Mouse (Mus musculus): ENCODE data around the gene Atp9a. TPM values are rescaled to one million over a fixed set of nuclear protein-coding genes. Genes with fewer than 3 reads are reported as not detected.
A peak's percentile ranks its signal among the peaks of the same experiment; 100 is the strongest.

The Atp9a gene
- total RNA-seq, 2 experiments from 2014 or later = 417 to 436 TPM

DNA sequence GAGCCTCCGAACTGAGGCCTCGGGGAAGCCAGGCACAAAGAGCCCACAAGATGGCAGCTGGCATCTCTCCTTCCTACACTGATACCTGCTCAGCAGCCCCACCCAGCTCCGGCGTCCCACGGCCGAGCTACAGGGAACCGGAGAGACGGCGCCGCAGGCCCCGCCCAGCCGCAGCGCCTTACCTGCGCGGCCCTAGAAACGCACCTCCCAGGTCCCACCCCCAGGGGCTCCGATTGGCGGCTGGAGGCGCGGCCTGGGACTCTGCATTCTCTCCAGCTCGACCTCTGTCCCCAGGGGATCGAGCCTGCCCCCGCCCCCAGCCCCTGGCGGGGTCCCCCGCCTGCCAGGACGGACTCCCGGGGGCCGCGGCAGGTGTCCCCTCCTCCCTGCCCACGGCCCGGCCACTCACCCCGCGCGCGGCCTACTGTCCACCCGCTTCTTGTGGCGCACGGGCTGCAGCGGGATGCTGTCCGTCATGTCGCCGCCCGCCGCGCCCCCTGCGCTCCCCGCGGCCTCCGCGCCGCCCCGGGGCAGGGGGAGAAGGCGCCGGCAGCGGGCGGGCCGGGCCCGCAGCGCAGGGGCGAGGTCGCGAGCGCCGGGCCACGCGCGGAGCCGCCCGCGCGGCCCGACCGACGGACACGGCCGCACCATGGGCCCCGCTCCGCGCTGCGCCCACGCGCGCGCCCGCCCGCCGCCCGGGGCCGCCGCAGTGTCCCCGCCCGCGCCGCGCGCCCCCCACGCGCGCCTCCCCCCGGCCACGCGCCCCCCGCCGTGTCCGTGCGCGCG, 743 bp downstream of the Atp9a start:
- DNase-seq (ENCODE audit: low spot score in 2 of 2) = peak; percentile 67 to 82

DNA sequence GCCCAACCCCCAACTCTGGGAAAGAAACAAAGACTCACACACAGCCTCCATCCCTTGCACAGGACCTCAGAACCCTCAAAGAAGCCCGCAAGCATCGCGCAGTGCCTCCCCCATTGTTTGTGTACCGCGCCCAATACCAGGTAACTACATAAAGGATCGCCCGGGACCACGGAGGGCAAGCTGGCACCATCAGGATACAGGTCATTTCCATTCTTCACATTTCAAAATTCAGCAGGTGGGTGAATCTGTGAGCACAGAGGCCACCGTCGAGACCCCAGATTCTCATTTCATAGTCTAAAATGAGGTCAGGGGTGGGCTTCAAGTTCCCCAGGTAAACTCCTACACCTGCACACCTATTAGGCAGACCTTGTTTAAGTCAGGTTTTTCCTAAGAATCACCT, 1.7 kb downstream of the Atp9a start:
- DNase-seq (ENCODE audit: low spot score in 2 of 2) = no peak

DNA sequence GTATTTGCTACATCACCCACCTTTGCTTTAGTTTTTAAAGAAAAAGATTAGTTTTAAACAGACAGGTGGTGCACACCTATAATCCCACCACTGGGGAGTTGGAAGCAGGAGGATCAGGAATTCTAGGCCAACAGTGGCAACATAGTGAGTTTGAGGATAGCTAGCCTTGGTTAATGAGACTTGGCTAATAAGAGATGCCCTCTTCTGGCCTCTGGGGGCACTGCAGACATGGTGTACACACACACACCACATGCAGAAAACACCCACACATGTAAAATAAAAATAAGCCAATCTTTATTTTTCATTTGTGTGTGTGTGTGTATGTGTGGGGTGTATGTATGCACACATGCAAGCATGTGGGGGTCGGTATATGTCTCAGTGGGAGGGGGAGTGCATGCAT, 3.4 kb downstream of the Atp9a start:
- no peak for DNase-seq (ENCODE audit: low spot score in 2 of 2)

DNA sequence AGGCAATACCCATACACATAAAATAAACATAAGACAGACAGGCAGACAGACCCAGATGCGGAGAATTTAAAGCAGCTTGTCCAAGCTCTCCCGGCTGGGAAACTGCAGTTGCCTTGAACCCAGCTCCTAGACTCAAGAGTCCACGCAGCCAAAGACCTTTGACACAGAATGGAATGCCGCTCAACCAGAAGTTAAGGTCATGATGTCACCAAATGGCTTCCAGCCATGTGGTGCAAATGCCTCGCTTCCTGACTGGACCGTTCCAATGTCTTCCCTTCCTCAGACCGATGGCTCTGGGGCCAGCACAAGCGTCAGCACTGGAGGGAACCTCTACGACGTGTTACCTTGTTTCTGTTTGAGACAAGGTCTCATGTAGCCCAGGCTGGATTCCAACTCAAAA, 4.3 kb downstream of the Atp9a start:
- no peak for DNase-seq (ENCODE audit: low spot score in 2 of 2)

DNA sequence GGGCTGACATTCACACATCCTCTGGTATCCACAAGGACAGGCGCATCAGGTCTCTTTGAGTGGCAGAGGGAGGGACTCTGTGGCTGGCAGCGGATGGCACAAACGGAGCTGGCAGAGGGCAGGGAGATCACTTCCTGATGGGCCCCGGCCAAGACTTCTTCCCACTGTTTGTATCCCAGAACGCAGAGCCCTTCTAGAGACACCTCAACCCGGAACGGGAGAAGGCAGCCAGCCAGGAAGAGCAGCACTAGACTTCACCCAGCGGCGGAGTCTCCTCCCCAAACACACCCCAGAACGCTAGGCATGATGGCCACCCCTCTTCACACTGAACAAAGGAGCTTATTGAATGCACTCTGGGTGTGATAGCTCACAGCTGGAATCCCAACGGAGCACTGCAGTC, 8.2 kb downstream of the Atp9a start:
- no peak for DNase-seq (ENCODE audit: low spot score in 2 of 2)

DNA sequence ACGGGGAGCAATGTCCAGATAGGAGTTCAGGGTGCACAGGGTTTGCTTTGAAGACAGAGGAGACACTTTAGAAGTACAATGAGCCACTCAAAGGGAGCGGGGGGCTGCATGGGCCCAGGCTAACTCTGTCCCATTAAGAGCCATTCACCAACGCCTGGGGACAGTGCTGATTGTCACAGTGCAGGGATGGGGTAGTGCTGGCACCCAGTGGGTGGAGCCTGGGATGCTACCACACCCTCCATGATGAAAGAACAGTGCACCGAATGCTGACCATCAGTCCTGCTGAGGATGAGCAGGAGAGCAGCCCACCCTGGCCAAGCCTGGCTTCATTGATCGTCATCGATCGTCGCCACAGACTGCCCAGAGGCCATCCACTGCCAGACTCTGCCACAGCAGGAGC, 11.0 kb downstream of the Atp9a start:
- DNase-seq (ENCODE audit: low spot score in 2 of 2) = no peak

DNA sequence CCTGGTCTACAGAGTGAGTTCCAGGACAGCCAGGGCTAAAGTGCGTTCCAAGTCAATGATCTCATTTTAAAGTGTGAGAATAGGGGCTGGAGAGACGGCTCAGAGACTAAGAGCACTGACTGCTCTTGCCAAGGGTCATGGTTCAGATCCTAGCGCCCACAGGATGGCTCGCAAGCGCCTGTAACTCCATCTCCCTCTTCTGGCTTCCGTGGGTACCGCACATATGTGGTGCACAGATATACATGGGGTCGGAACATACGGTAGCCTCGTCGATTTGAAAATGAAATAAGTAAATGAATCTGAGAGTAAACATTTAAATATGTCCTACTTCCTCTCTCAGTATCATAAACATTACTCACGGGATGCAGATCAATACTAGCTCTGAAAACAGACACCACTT, 12.5 kb downstream of the Atp9a start:
- DNase-seq (ENCODE audit: low spot score in 2 of 2) = no peak

DNA sequence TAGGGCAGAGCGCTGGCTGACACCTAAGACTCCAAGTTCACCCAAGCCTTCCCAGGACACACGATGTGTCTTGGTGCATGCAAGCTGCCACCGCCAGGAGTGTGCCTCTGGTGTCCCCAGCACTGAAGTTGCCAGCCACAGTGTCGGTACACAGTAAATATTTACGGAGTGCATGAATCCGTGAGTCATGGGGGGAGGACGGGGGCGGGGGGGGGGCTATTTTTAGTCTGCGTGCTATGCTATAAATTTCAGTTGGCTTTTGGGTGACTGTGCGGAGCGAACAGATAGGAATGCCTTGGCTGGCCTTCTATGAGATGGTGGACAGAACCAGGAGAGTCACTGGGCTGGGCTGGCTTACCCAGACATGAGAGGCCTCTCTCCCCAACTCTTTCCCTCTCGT, 14.2 kb downstream of the Atp9a start:
- DNase-seq (ENCODE audit: low spot score in 2 of 2) = no peak

DNA sequence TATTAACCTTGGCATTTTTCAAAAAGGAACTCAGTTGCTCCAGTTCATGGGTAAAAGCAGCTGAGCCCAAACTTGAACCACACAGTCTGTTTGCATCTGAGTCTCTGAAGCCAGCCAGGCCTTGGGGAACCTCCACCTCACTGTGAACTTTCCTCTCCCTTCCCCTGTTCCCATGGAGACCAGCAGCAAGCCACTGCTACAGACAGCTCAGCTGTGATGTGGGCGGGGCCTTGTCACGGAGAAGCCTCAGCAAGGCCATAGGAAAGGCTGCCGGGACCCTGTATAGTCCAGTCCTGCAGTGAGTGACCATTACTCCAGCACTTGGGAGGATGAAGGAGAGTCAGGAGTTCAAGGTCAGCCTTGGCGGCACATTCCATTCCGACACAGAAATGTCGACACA, 16.2 kb downstream of the Atp9a start:
- peak in 1 of 2 experiments; percentile 43 for DNase-seq (ENCODE audit: low spot score in 2 of 2)

DNA sequence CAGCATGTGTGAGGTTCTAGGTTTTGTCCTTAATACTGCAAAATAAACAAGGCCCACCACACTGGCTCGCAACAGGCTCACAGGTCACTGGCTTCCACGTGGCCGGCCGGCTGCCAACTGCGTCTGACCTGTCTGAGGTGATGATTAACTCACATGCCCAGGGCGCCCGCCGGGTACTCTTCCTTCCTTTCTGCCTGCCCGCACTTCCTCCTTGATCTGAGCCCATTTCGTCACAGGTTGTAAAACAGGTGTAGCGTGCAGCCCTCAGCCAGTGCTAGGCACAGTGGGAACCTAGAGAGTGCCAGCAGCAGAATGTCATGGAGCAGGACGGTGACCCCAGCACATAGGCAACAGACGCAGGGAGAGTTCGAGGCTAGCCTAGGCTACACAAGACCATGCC, 20.9 kb downstream of the Atp9a start:
- DNase-seq (ENCODE audit: low spot score in 2 of 2) = no peak

DNA sequence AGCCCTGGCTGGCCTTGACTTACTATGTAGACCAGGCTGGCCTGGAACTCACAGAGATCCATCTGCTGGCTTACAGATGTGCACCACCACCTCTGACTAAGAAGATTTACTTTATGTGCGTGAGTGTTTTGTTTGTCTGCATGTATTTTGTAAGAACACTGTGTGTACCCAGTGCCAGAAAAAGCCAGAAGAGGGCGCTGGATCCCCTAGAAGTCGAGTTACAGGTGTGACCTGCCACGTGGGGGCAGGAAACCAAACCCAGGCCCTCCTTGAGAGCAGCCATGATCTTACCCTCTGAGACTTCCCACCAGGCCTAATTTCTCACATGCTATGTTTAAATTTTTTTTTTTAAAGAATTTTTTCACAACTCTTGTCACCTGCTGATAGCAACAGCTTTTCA, 22.5 kb downstream of the Atp9a start:
- DNase-seq (ENCODE audit: low spot score in 2 of 2) = no peak

DNA sequence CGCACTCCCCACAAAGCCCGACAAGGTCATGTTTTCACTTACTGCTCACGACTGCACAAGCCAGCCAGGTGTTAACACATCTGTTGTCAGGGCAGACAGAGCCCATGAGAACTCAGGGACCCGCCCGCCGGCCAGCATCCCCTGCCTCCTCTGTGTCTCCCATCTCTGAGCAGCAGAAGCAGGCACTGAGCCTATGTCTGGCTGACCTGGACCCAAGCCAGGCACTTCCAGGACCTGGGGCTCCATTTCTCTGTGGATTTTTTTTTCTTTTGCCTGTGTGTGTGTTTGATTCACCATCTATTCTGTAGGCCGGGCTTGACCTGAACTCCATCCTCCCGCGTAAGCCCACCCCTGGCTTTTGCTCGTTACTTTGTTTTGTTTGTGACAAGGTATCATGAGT, 23.5 kb downstream of the Atp9a start:
- DNase-seq (ENCODE audit: low spot score in 2 of 2) = no peak

DNA sequence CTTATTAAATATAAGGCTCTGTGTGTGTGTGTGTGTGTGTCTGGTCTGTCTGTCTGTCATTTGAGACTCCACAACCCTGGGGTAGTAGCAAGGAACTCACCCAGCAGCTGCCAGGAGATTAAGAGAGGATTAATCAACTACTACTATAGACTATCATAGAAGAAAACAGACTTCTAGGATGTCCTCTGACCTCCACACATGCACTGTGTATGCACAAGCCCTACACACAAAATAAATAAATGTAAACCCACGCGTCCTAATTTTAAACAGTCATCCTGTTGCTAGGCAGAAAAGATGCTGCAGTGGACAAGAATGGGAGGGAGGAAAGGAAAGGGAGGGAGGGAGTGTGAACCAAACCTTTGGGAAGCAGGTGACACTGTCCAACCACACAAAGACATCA, 23.9 kb downstream of the Atp9a start:
- no peak for DNase-seq (ENCODE audit: low spot score in 2 of 2)

DNA sequence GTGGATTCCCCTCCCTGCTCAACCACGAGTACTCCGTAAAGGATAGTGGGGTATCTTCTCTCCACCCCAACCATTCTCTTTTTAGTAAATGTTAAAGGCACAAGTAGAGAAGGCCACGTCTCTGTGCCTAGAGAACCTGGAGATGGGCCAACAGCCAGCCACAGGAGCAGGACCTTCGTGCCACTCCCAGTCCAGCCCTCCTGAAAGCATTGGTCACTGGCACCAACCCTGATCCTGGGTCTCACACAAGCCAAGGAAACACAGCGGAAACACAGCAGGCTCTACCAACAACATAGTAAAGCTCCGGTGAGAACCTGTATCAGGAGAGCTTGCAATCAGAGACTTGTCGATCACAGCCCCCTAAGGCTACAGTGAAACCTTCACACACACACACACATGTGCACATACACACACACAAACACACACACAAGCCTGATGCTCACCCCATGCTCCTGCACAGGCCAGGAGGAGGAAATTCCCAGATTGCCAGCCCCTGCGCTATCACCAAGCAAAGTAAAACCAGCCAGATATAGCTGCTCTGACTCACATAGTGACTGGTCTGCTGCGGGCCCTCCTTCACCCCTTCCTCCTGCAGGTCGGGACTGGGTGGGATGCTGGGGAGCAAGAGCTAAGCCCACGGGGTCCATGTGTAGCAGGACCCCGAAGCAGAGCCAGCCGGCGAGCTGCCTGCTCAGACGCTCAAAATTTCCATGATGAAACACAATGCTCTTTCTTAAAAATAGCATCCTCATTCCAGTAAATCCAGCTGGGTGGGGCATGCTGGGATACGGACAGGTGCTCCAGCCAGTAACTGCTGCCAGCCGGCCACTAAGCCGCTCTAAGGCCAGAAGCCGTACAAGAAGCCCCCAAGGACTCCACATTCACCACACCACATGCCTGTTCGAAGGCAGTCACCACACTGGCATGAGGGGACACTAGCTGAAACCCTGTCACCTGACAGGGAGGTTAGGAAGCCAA, 29.7 kb downstream of the Atp9a start:
- no peak for DNase-seq (ENCODE audit: low spot score in 2 of 2)

DNA sequence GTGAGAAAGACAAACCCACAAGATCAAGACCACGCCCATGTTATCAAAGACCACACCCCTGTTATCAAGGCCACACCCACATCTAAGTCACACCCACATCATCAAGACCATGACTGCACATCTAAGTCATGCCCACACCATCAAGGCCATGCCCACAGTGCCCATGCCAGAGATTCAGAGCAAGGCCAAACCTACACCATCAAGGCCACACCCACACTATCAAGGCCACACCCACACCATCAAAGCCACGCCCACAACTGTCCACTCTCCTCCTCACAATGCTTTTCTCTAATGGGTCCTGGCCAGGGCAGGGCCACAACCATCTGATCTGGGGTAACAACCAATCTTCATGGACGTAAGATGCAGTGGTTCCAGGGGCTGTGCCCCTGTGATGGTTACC, 31.2 kb downstream of the Atp9a start:
- no peak for DNase-seq (ENCODE audit: low spot score in 2 of 2)

DNA sequence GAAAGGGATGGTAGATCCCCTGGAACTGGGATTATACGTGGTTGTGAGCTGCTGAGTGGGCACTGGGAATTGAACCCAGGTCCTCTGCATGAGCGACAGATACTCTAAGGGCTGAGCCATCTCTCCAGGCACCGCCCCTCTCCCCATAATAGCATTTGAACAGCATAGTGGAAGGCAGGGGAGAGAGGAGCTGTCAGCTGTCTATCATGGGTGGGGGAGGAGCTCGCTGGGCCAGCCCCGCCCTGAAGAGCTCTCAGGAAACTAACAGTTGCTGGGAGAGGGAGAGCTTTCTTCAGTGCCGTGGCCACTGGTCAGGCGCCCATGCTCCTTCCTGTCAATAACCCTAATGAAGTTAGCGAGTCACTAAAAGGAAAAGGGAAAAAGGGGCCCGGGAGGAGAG, 34.4 kb downstream of the Atp9a start:
- DNase-seq (ENCODE audit: low spot score in 2 of 2) = no peak

DNA sequence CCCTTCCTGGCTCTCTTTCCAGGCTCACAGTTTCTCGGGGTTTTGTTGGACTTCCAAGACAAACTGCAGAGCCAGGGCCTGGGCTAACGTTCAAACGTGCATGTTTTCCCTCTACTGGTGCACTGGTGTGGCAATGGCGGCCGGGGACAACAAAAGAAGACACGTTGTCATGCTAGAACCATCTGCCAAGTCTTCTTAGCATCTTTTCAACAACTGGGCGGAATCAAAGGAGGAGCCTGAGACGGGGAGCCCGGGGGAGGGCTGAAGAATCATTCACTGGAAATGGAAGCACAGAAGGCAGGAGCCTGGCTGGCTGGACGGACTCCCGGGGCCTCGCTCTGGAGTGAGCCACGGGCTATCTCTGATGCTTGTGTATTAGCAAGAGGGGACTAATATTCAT, 39.9 kb downstream of the Atp9a start:
- peak; percentile 62 to 63 for DNase-seq (ENCODE audit: low spot score in 2 of 2)

DNA sequence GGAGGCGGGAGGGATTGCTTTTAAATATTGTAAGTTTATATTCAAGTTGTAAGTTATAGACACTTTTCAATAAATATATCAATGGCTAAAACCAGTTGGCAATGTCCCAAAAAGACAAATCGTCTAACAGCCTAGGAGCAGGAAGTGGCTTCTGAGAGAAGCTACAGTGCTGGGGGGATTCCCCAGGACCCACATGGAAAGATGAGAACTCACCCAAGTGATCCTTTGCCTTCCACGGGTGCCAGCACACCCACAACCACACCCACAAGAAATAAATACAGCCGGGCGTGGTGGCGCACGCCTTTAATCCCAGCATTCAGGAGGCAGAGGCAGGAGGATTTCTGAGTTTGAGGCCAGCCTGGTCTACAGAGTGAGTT, 47.2 kb downstream of the Atp9a start:
- no peak for DNase-seq (ENCODE audit: low spot score in 2 of 2)

DNA sequence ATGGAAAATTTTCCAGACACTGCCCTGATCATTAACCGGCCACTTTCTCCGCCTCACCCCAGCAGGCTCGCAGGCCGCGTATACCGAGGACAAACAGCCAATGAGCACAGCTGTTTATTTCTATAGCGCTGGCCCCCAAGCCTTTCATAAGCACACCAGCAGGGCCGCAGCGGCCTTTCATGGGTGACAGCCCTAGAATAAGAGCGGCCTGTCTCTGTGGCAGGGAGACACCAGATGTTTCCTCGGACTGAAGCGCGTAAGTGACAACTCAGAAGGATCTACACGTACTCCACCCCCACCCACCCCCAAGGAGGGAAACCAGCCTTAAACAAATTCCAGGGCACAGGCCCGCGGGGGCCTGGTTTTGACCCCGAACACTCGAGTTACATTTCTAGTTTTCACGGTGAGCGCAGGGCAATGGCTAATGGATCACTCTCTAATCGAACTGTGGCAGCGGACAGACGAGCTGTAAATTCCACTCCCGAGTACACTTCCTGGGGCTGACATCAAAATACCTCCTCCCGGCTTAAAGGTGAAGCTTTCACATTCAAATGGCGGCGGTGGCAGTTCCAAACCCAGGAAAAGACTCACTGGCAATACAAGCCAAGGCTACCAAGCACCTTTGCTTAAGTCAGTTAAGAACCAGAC, 47.7 kb downstream of the Atp9a start:
- no peak for DNase-seq (ENCODE audit: low spot score in 2 of 2)

DNA sequence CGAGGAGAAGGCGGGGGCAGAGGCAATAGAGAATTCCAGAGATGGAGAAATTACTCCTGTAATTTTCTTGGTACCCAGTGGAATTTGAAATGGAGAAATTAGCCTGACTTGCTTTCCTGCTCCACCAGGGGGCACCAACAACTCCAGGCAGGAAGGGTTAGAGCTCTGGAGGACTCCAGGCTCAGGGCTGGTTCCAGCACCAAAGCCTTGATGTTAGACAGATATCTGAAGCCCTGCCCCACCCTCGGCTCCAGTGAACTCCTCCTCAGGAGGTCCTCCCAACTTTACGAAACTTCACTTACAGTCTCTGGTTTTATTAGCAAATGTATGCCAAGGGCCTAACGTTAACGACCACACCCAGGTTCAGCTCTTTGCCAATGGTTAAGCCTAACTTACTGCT, 50.4 kb downstream of the Atp9a start:
- DNase-seq (ENCODE audit: low spot score in 2 of 2) = peak; percentile 74 to 79

DNA sequence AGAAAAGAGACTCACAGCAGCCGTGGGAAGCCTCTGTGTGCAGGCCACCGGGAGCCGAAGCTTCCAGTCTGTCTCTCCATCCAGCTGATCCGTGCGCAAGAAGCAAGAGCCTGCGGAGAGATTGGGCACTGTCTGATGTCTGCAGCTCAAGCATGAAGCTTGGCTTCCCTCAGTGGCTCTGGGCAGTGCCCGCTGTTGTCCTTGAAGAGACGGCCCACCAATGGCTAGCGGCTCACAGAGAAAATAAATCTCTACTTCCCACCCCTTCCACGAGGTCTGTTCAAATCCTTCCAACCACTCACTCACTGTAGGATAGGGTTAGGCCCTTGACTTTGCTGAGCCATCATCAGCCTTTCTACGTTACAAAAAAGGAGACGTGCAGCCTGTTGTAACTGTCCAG, 54.9 kb downstream of the Atp9a start:
- DNase-seq (ENCODE audit: low spot score in 2 of 2) = no peak

DNA sequence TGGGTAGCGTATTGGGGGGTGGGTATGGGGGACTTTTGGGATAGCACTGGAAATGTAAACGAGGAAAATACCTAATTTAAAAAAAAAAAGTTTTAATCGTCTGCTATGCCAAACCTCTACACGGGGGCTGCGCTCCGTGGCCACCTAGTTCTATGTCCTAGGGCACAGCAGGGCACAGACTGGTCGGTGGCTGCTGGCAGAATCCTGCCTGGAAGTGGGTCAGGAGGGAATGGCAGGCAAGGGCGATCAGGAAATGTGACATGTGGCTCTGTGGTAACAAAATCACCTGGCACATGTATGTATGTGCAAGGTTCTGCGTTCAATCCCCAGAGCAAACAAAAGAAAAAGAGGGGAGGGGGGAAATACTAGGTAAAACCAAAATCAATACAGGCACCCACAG, 56.3 kb downstream of the Atp9a start:
- no peak for DNase-seq (ENCODE audit: low spot score in 2 of 2)

Data from left cerebral cortex, adult 18-20 months (tissue).